Mouse (Mus musculus) Patski (cell line): ENCODE data around the gene Lmo7. TPM values are rescaled to one million over a fixed set of nuclear protein-coding genes. Genes with fewer than 3 reads are reported as not detected.

ENCODE experiments used
- ATAC-seq: fragments of 100-300 bp; one replicate; pipeline ENCODE4 v1.8.0; 2021
- CTCF ChIA-PET: fragments of 350-600 bp; sonication (Branson Sonifier 250); formaldehyde crosslinking; loops from one replicate; lab custom pipeline; 2022; ENCODE audit warnings: inconsistent platforms; lab: Charles Lee
- POLR2A ChIA-PET: fragments of 350-600 bp; sonication (Branson Sonifier 250); formaldehyde crosslinking; loops from one replicate; lab custom pipeline; 2022; ENCODE audit warnings: antibody characterized with exemption, inconsistent platforms; lab: Charles Lee
- DNase-seq: peaks from one replicate; pipeline ENCODE4 v3.0.0-alpha.2; 2011; ENCODE audit warnings: low read depth, low spot score
- H3K27me3 ChIP-seq: fragments of 371-371 bp; one replicate; pipeline ENCODE4 v1.5.1; 2021
- CTCF ChIP-seq: fragments of 100-300 bp; IDR thresholded peaks from one replicate; pipeline ENCODE4 v1.5.1; 2021
- in situ Hi-C: fragments of 300-500 bp; cut with MboI; formaldehyde crosslinking; loops from 3 replicates; pipeline ENCODE4 v1.11.1; 2018; ENCODE audit warnings: low pct_unique_long_range_greater_than_20kb, mixed read lengths
- polyA plus RNA-seq: library from polyadenylated mRNA; unstranded; gene quantifications from one replicate; pipeline ENCODE4 v1.2.3, GENCODE M21; 2021

Gene Lmo7
- polyA plus RNA-seq, 1 experiment from 2014 or later = 60.7 TPM

- CTCF ChIA-PET = no interaction called here
- no peak for TF ChIP-seq CTCF
- ATAC-seq = no peak
- H3K27me3 ChIP-seq = no peaks in the 10 kb centered on the region
- DNase-seq = no peak
- POLR2A ChIA-PET = no interaction called here
- in situ Hi-C loops = no loop called here
Measured at GRCm38 (mm10) chr14:101891903-101892448, 162.2 kb downstream of the Lmo7 start.

DNA sequence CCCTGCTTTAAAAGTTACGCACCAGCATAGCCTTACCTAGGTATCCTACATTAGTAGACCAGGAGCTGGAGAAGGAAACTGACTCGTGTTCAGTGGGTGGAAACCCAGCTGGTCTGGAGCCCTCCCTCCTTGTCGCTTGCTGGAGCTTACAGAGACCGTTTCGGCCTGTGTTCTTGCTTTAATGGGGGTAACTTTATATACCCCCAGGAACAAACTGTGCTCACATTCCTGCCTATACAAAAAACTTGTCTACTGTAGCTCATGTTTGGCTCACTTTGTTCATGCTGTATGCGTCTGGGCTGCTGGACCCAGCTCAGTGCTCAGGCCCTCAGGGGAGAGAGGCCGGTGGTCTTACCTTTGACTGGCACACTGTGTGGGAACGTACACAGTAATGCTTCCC lies 162.7 kb downstream of the Lmo7 start:
- ATAC-seq (no peak), DNase-seq (no peak)
- no peak for TF ChIP-seq CTCF
- ChIA-PET POLR2A (no interaction called here), CTCF (no interaction called here)
- H3K27me3 ChIP-seq = no peaks in the 10 kb centered on the region
- in situ Hi-C loops = no loop called here

DNA sequence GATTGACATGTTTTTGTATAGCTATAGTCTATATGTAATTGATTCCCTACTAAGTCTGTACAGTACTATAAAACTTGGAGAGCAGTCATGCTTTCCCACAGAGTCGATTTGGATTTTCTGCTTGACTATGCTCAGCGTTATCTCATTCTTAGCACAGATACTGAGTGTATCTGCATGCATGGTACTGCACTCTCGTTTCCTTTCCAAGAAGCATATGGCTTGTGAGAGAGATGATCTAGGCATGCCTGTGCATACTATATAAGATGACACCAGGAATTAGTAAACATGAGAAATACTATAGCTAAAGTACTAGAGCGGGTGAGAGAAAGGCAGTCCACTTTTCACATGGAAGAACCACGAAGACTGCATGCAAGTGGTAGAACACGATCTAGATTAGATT lies 163.5 kb downstream of the Lmo7 start:
- no peak for ATAC-seq
- H3K27me3 ChIP-seq = no peaks in the 10 kb centered on the region
- ChIA-PET CTCF (no interaction called here), POLR2A (no interaction called here)
- no peak for DNase-seq
- in situ Hi-C loops = no loop called here
- no peak for TF ChIP-seq CTCF

GRCm38 (mm10) chr14:101898250-101898649 lies 168.5 kb downstream of the Lmo7 start:
- ChIA-PET CTCF (no interaction called here), POLR2A (no interaction called here)
- H3K27me3 ChIP-seq = no peaks in the 10 kb centered on the region
- DNase-seq = no peak
- no peak for TF ChIP-seq CTCF
- no peak for ATAC-seq
- in situ Hi-C loops = no loop called here

DNA sequence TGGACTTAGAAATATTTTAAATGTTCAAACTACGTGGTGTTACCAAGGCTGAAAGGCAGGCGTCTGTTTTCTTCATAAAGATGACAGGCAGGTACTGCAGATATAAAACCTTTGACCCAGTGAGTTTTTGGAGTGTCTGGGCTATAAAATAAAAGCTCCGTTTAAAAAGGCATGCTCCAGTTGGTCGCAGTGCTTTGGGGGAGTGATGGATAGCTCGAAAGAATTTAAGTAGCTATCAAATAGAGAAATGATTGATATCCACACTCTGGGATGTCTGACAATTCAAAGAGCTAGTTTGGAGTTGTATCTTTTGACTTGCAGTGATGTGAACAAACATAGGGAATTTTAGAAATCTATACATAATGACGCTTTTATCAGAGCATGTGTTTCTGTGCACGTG lies 171.7 kb downstream of the Lmo7 start:
- ChIA-PET POLR2A (no interaction called here), CTCF (interaction anchor here (1.6 kb wide), 1 partner anchor 14 kb away, joined by 3 read pairs; no protein-coding TSS in a partner anchor)
- no peaks in the 10 kb centered on the region for H3K27me3 ChIP-seq
- in situ Hi-C loops = no loop called here
- TF ChIP-seq CTCF = no peak
- ATAC-seq (no peak), DNase-seq (no peak)

DNA sequence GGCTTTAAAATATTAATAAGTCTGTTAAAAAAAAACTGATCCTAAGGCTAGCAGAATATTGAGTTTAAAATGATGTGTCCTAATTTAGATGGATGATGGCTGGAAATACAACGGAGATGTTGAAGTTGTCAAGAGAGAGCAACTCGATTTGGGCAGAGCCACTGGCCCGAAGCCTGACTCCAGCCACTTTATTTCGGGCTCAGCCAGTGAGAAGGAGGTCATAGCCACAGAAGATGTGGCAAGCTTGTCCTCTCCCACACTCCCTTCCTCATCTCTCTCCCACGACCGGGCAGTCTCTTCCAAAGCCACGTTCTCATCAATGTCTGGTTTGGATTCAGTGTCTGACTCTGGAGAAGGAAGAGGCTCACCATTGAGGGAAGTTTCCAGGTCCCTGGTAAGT lies 172.2 kb downstream of the Lmo7 start:
- POLR2A ChIA-PET = no interaction called here
- DNase-seq = no peak

DNA sequence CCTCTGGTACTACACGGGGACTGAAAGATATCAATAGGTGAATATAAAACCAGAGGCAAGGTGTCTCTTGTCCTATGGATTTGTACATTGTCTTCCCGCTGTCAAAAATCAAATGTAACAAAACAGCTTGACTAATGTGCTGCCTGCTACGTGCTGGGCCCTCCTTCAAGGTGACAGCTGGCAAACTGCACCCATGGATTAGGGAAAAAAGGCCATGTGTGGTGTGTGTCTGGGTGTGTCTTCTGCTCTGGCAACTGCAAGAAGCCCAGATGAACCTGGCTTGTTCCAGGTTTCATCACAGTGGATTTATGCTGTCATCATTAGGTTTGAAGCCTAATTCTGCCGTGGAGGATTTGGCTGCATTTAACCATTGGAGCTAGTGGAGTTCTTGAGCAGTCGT lies 174.0 kb downstream of the Lmo7 start:
- no peak for ATAC-seq
- ChIA-PET CTCF (no interaction called here), POLR2A (no interaction called here)
- in situ Hi-C loops = no loop called here
- no peaks in the 10 kb centered on the region for H3K27me3 ChIP-seq
- DNase-seq = no peak
- TF ChIP-seq CTCF = no peak

More for the DNA sequence above, 172.2 kb downstream of the Lmo7 start:
- no peak for ATAC-seq
- in situ Hi-C loops = no loop called here
- H3K27me3 ChIP-seq = no peaks in the 10 kb centered on the region
- CTCF ChIA-PET = interaction anchor here (1.6 kb wide), 1 partner anchor 13 kb away, joined by 3 read pairs; no protein-coding TSS in a partner anchor
- no peak for TF ChIP-seq CTCF

GRCm38 (mm10) chr14:101911983-101912382 lies 182.2 kb downstream of the Lmo7 start:
- DNase-seq (no peak), ATAC-seq (no peak)
- in situ Hi-C loops = no loop called here
- CTCF ChIA-PET = interaction anchor here (0.6 to 1.2 kb wide), 2 partner anchors 13 to 15 kb away, joined by 3 to 4 read pairs; no protein-coding TSS in a partner anchor
- no peak for TF ChIP-seq CTCF
- H3K27me3 ChIP-seq = no peaks in the 10 kb centered on the region
- POLR2A ChIA-PET = no interaction called here

- in situ Hi-C loops = no loop called here
- ATAC-seq (no peak), DNase-seq (no peak)
- ChIA-PET CTCF (interaction anchor here (0.6 to 1.2 kb wide), 2 partner anchors 13 to 15 kb away, joined by 3 to 4 read pairs; no protein-coding TSS in a partner anchor), POLR2A (no interaction called here)
- H3K27me3 ChIP-seq = no peaks in the 10 kb centered on the region
- no peak for TF ChIP-seq CTCF
Measured at GRCm38 (mm10) chr14:101912392-101912791, 182.6 kb downstream of the Lmo7 start.

DNA sequence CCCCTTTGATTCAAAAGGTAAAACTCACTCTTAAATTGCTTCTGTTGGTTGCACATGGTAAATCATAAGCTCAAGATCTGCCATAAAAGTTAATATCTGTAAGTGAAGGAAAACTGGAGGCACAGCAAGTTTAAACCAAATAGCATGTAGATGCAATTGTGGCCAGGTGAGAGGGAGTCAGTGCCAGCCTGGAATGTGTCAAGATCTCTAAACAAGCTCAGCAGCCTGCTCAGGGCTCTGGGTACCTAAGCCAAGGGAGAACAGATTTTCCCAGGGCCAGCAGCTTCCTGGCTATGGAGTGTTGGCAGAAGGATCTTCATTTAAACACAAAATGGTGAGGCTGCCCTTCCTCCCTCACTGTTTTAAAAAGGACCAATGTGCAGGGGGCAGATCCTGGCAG lies 184.6 kb downstream of the Lmo7 start:
- no peak for DNase-seq
- ATAC-seq = no peak
- no peak for TF ChIP-seq CTCF
- ChIA-PET POLR2A (no interaction called here), CTCF (interaction anchor here (1.3 to 2.0 kb wide), 2 partner anchors 10 to 129 kb away, joined by 3 to 6 read pairs; no protein-coding TSS in a partner anchor)
- in situ Hi-C loops = no loop called here
- H3K27me3 ChIP-seq = no peaks in the 10 kb centered on the region

GRCm38 (mm10) chr14:101915867-101916266 lies 186.1 kb downstream of the Lmo7 start:
- DNase-seq (no peak), ATAC-seq (no peak)
- TF ChIP-seq CTCF = no peak
- in situ Hi-C loops = no loop called here
- ChIA-PET POLR2A (no interaction called here), CTCF (interaction anchor here (1.0 to 1.1 kb wide), 2 partner anchors 12 to 14 kb away, joined by 3 read pairs; no protein-coding TSS in a partner anchor)
- no peaks in the 10 kb centered on the region for H3K27me3 ChIP-seq
